Mouse (Mus musculus): ENCODE results near the gene Galr3. TPM values are rescaled to one million over a fixed set of nuclear protein-coding genes. Genes with fewer than 3 reads are reported as not detected.

Galr3 gene
- not detected for polyA plus RNA-seq (2015; fragmentation: Illumina TruSeq; extraction: RNeasy Lipid Tissue Mini Kit (QIAGEN cat#74804); ENCODE audit: insufficient read depth, low replicate concordance)

DNA sequence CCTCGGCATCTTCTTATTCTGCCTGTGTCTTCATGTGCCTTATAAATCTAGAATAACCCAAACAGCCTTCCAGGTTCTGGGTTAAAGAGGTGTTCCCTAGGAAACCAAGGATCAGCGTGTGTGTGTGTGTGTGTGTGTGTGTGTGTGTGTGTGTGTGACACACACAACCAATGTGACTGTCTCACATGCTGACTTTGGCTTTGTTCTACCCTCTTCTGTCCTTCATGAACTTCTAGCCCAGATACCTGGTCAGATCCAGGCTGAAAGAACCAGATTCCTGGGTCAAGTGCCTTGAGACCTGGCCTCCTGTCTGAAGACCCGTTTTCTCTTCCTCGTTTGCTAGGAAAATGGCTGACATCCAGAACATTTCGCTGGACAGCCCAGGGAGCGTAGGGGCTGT lies at the start of gene Galr3:
Gene Galr3, plus strand, starts transcription at position 301 of the 400 bp plus-strand sequence.

DNA sequence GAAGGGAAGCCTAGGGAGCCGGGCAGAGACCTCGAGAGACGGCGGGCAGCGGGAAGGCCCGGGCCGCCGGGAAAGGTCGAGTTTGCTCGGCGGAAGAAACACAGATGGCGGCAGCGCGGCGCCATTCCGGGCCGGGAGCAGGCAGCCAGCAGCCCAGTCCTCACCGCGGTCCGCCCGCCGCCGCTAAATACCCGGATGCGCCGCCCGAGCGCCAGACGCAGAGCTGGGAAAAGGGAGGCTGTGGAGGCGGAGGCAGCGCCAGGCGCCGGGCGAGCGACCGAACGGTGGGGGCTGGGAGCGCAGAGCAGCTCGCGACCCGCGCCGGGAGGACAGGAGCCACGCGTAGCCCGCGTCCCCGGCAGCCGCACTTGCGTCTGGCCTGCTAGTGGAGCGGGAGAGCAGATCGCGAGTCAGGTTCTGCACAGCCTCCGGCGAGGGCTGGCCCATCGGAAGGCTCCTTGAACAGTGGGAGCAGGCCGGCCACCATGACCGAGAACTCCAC lies 13.4 kb upstream of the Galr3 start, which contains the start of gene H1f0:
Gene H1f0, plus strand, starts transcription at position 214 of the 502 bp plus-strand sequence.

GRCm38 (mm10) chr15:79062376-79063159 lies 20.9 kb downstream of the Galr3 start, which contains the start of gene Ankrd54:
TSS of gene Ankrd54 (minus strand) at chr15:79062893.

DNA sequence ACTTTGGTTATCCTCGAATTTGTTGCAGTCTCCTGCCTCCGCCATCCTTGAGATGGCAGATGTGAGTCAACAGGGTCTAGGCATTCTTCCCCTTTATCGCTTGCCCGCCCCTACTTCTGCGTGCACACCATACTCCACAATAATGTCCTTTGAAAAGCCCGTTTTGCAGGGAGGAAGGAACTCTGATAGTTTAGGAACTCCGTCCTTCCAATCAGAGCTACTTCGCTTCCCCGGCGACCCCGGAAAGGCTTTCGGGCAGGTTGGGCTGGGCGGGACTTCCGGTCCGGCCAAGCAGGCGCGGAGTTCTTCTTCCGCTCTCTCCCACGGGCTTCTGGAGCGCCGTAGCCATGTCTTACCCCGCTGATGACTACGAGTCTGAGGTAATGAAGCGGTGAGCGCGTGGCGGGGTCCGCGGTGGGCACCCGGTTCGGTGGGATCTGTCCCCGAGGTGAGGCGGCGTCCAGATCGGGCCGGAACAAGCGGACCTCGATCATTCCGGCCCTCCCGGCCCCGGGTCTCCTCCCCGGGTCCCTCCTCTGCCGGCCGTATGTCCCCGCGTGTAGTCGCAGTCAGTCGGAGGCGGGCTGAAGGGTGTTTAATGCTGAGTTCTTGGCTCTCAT lies 33.3 kb downstream of the Galr3 start, which contains the start of gene Eif3l:
Gene Eif3l, plus strand, starts transcription at position 267 of the 620 bp plus-strand sequence.

Other genes starting within 250 kb of the Galr3 start
- 0.91 TPM for gene Card10, start 238.8 kb upstream of the Galr3 start, polyA plus RNA-seq (2015; fragmentation: Illumina TruSeq; extraction: RNeasy Lipid Tissue Mini Kit (QIAGEN cat#74804); ENCODE audit: insufficient read depth, low replicate concordance)
- 3.2 TPM for gene Cdc42ep1, start 199.3 kb upstream of the Galr3 start, polyA plus RNA-seq (2015; fragmentation: Illumina TruSeq; extraction: RNeasy Lipid Tissue Mini Kit (QIAGEN cat#74804); ENCODE audit: insufficient read depth, low replicate concordance)
- 0.51 TPM for gene Lgals2, start 186.4 kb upstream of the Galr3 start, polyA plus RNA-seq (2015; fragmentation: Illumina TruSeq; extraction: RNeasy Lipid Tissue Mini Kit (QIAGEN cat#74804); ENCODE audit: insufficient read depth, low replicate concordance)
- gene Gga1, start 164.7 kb upstream of the Galr3 start, polyA plus RNA-seq (2015; fragmentation: Illumina TruSeq; extraction: RNeasy Lipid Tissue Mini Kit (QIAGEN cat#74804); ENCODE audit: insufficient read depth, low replicate concordance): 20.3 TPM
- not detected for gene Gm49510, start 142.2 kb upstream of the Galr3 start, polyA plus RNA-seq (2015; fragmentation: Illumina TruSeq; extraction: RNeasy Lipid Tissue Mini Kit (QIAGEN cat#74804); ENCODE audit: insufficient read depth, low replicate concordance)
- 39.0 TPM for gene Sh3bp1, start 142.1 kb upstream of the Galr3 start, polyA plus RNA-seq (2015; fragmentation: Illumina TruSeq; extraction: RNeasy Lipid Tissue Mini Kit (QIAGEN cat#74804); ENCODE audit: insufficient read depth, low replicate concordance)
- gene Pdxp, start 128.0 kb upstream of the Galr3 start, polyA plus RNA-seq (2015; fragmentation: Illumina TruSeq; extraction: RNeasy Lipid Tissue Mini Kit (QIAGEN cat#74804); ENCODE audit: insufficient read depth, low replicate concordance): 6.3 TPM
- gene Lgals1, start 115.2 kb upstream of the Galr3 start, polyA plus RNA-seq (2015; fragmentation: Illumina TruSeq; extraction: RNeasy Lipid Tissue Mini Kit (QIAGEN cat#74804); ENCODE audit: insufficient read depth, low replicate concordance): 71.2 TPM
- 16.0 TPM for gene Nol12, start 107.0 kb upstream of the Galr3 start, polyA plus RNA-seq (2015; fragmentation: Illumina TruSeq; extraction: RNeasy Lipid Tissue Mini Kit (QIAGEN cat#74804); ENCODE audit: insufficient read depth, low replicate concordance)
- 7.8 TPM for gene Triobp, start 94.2 kb upstream of the Galr3 start, polyA plus RNA-seq (2015; fragmentation: Illumina TruSeq; extraction: RNeasy Lipid Tissue Mini Kit (QIAGEN cat#74804); ENCODE audit: insufficient read depth, low replicate concordance)
- 27.7 TPM for gene H1f0, start 13.4 kb upstream of the Galr3 start, polyA plus RNA-seq (2015; fragmentation: Illumina TruSeq; extraction: RNeasy Lipid Tissue Mini Kit (QIAGEN cat#74804); ENCODE audit: insufficient read depth, low replicate concordance)
- gene Ankrd54, start 21.0 kb downstream of the Galr3 start, polyA plus RNA-seq (2015; fragmentation: Illumina TruSeq; extraction: RNeasy Lipid Tissue Mini Kit (QIAGEN cat#74804); ENCODE audit: insufficient read depth, low replicate concordance): 12.7 TPM
- 131 TPM for gene Eif3l, start 33.3 kb downstream of the Galr3 start, polyA plus RNA-seq (2015; fragmentation: Illumina TruSeq; extraction: RNeasy Lipid Tissue Mini Kit (QIAGEN cat#74804); ENCODE audit: insufficient read depth, low replicate concordance)
- 15.0 TPM for gene Micall1, start 67.0 kb downstream of the Galr3 start, polyA plus RNA-seq (2015; fragmentation: Illumina TruSeq; extraction: RNeasy Lipid Tissue Mini Kit (QIAGEN cat#74804); ENCODE audit: insufficient read depth, low replicate concordance)
- 23.0 TPM for gene Polr2f, start 99.1 kb downstream of the Galr3 start, polyA plus RNA-seq (2015; fragmentation: Illumina TruSeq; extraction: RNeasy Lipid Tissue Mini Kit (QIAGEN cat#74804); ENCODE audit: insufficient read depth, low replicate concordance)
- gene 1700088E04Rik, start 99.4 kb downstream of the Galr3 start, polyA plus RNA-seq (2015; fragmentation: Illumina TruSeq; extraction: RNeasy Lipid Tissue Mini Kit (QIAGEN cat#74804); ENCODE audit: insufficient read depth, low replicate concordance): 0.72 TPM
- gene Sox10, start 123.4 kb downstream of the Galr3 start, polyA plus RNA-seq (2015; fragmentation: Illumina TruSeq; extraction: RNeasy Lipid Tissue Mini Kit (QIAGEN cat#74804); ENCODE audit: insufficient read depth, low replicate concordance): 0.08 TPM
- gene Pick1, start 187.3 kb downstream of the Galr3 start, polyA plus RNA-seq (2015; fragmentation: Illumina TruSeq; extraction: RNeasy Lipid Tissue Mini Kit (QIAGEN cat#74804); ENCODE audit: insufficient read depth, low replicate concordance): 26.3 TPM
- gene Gm49486, start 187.5 kb downstream of the Galr3 start, polyA plus RNA-seq (2015; fragmentation: Illumina TruSeq; extraction: RNeasy Lipid Tissue Mini Kit (QIAGEN cat#74804); ENCODE audit: insufficient read depth, low replicate concordance): 0.22 TPM
- gene Slc16a8, start 212.9 kb downstream of the Galr3 start, polyA plus RNA-seq (2015; fragmentation: Illumina TruSeq; extraction: RNeasy Lipid Tissue Mini Kit (QIAGEN cat#74804); ENCODE audit: insufficient read depth, low replicate concordance): not detected
- gene Baiap2l2, start 243.7 kb downstream of the Galr3 start, polyA plus RNA-seq (2015; fragmentation: Illumina TruSeq; extraction: RNeasy Lipid Tissue Mini Kit (QIAGEN cat#74804); ENCODE audit: insufficient read depth, low replicate concordance): not detected